Mouse (Mus musculus) adrenal gland, postnatal 4 days (tissue): ENCODE data around the gene Bdkrb1. TPM values are rescaled to one million over a fixed set of nuclear protein-coding genes. Genes with fewer than 3 reads are reported as not detected.
A peak's percentile ranks its signal among the peaks of the same experiment; 100 is the strongest.

Experiments used
- DNase-seq, 2 experiments: peaks; one replicate each; pipeline ENCODE4 v3.0.0; 2021 to 2022; ENCODE audit warnings: low spot score in 2 of 2, mixed read lengths in 2 of 2
- total RNA-seq, 2 experiments: library from RNA; stranded (reverse); gene quantifications; 2 replicates each; pipeline ENCODE4 v1.2.3; 2021

Gene Bdkrb1
- total RNA-seq, 2 experiments from 2014 or later, result not detected

DNA sequence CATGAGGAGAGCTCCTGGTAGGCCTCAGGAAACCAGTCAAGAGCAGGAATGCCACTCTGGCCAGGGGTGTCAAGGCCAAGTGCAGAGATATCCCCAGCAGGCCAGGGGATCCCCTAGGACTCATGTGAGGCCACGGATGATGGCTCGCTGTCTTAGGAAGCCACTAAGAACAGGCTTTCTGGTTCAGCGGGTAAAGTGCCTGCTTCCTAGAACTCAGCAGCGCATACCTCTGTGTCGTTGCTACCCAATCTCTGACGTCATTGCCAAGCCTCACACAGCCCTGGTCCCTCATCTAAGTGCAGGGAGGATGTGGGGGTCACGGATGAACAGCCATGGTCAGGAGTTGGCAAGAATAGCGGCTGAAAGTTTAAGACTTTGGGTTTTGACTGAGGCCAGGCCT, 5.8 kb upstream of the Bdkrb1 start:
- DNase-seq, result no peak

DNA sequence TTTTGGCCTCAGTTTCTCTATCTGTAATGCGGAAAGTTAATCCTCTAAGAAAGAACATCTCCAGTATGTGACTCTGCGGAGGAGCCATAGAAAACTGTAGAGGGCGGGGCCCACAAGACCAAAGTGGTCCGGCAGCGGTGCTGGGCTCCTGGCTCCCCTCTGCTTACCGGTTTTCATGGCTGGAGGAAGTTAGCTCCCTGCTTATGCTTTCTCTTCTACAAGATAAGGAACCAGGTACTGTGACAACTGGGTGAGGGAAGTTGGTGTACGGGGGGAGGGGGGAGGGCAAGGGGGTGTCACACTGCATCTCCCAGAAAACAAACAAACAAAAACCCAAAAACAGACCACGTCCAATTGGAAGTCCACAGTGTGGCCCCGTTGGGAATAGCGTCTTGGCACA, 4.4 kb upstream of the Bdkrb1 start:
- no peak for DNase-seq

DNA sequence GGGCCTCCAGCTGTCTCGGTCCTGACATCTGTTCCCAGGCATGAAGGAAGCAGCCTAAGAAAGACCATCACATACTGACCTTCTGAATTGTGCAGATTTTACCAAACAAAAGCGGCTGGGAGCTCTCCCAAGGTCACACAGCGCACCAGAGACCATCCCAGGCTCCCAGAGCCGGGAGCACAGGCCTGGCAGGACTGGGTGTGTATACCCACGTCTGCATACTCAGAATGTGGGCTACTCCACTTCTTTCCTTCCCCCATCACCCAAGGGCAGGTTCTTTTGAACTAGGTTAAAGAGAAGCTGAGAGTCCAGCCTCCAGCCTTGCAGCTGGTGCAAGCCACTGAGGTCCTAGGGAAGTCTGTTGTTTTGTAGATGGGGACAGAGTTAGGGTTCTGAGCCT, 3.8 kb upstream of the Bdkrb1 start:
- no peak for DNase-seq

DNA sequence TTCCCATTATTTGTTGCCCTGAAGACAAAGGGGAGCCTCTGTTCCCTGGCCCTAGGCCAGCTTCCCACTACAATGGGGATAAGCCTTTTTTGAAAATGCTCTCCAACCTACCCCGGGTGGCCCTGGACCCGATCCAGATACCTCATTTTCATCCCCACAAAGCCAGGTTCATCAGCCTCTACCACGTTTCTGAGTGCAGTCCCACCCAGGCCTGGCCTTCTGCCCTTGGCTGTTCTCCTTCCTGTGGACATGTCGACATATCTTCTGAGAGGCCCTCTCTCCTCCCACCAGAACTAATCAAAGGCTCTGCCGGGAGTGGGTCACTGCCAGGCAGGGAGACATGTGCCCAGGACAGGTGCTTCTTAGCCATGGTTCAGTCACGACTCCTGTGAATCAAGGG, 1.3 kb upstream of the Bdkrb1 start:
- DNase-seq, result no peak

DNA sequence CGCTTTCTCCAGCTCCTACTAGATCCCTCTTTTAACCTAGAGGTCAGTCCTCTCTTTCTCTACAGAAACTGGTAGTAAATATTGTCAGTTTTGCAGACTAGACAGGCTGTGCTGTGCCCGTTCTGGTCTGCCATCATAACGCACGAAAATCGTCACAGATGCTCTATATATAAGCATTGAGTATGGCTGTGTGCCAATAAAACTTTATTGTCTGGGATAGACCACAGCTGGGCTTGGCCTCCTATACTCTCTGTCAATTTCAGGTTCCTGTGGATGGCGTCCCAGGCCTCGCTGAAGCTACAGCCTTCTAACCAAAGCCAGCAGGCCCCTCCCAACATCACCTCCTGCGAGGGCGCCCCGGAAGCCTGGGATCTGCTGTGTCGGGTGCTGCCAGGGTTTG, 1.0 kb downstream of the Bdkrb1 start:
- DNase-seq, result no peak

GRCm38 (mm10) chr12:105605212-105605611, 2.3 kb downstream of the Bdkrb1 start:
- no peak for DNase-seq

DNA sequence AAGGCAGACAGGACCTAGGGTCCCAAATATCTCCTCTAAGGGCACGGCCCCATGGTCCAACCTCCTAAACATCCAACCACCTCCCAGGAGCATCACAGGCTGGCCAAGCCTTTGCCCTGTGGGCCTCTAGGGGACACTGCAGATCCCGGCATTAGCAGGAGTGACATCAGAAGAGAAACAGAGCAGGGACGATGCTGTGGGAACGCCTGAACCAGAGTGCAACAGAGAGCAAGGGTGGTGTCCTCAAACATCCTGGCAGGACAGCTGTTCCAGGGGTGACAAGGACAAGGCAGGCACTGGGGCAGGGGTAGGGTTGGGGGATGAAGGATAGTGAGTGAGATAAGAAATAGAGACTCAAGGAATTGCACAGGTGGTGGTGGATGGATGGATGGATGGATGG, 4.0 kb downstream of the Bdkrb1 start:
- DNase-seq, result no peak

DNA sequence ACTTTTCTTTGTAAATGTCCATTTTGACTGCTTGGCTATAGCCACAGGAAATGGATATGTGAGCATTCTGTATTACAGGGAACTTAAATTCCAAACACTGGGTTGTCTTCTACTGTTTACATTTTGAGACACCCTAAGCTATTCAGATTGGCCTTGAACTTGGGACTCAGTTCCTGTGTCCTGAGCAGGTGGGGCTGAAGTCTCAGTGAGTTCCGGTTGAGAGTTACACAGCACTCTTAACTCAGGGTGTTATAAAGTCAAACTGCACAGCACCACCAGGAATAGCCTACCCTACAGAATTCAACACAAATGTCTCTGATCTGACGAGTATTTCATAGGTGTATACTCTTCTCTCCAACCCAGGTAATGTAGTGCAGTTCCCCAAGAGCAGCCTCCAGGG, 8.2 kb downstream of the Bdkrb1 start:
- no peak for DNase-seq

GRCm38 (mm10) chr12:105611748-105612147, 8.9 kb downstream of the Bdkrb1 start:
- DNase-seq, result peak in 1 of 2 experiments; percentile 18

- DNase-seq, result no peak
These were observed 10.7 kb downstream of the Bdkrb1 start for GRCm38 (mm10) chr12:105613559-105613958.

GRCm38 (mm10) chr12:105622048-105622447, 19.2 kb downstream of the Bdkrb1 start:
- DNase-seq, result no peak

GRCm38 (mm10) chr12:105622981-105623539, 20.2 kb downstream of the Bdkrb1 start:
- DNase-seq, result no peak

- no peak for DNase-seq
These were observed 22.9 kb downstream of the Bdkrb1 start for GRCm38 (mm10) chr12:105625798-105626197.

DNA sequence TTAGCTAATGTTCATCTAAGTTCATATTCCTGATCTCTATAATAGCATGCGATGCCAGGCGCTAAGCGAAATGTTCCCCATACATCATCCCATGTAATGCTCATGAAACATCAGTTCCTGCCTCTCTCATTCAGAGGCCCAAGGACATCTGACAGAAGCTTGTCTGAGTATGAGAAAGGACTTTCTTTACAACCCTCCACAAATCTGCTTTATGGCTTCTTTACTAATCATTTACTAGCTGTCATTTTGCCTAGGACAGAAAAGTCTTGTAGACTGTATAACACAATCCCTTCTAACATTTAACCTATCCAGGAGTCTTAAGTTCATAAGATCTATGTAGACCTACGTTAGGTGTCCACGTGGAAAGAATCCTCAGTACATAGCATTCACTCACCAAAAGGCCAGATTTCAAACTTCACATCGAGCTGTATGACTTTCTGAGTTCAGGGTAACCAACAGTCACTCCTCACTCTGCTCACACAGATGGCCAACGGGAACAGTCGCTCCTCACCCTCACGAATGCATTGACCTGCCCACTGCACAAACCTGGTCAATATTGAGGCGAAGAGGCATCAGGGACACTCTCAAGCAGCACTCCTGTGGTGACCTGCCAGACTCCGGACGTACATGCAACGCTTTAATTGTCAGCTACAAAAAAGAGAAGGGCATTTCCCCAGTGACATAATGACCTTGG, 31.6 kb downstream of the Bdkrb1 start:
- no peak for DNase-seq

DNA sequence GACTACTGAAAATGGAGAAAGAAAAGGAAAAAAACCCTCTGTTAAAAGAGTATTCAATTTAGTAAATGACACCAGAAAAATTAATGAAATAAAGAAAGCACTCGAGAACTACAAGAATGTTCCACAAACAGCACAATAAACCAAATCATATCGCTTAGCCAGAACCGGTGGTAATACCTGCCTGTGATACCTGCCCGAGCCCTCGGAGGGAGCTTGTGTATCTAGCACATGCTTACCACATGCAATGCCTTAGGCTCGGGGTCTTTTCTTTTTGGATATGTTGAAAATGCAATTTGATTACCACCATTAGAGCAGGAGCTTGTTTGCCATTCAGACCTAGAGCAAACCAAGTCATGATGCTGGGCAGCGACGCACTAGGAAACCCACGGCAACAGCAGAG, 33.7 kb downstream of the Bdkrb1 start:
- no peak for DNase-seq

DNA sequence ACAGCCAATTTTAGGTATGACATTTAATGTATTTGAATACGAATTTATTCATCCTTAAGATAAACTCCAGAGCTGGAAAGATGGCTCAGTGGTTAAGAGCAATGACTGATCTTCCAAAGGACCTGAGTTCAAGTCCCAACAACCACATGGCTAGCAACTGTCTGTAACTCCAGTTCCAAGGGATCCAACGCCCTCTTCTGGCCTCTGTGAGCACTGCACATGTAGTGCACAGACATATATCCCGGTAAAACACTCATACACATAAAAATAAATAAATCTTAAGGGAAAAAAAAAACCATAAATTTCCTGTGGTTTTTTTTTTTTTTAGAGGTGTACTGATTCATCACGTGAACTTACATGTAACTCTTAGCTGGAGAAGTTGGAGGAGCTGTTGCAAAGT, 34.7 kb downstream of the Bdkrb1 start:
- no peak for DNase-seq

GRCm38 (mm10) chr12:105642770-105643321, 40.0 kb downstream of the Bdkrb1 start:
- DNase-seq, result no peak

Other genes with a start within 250 kb of the Bdkrb1 start
- gene D430019H16Rik, start 149.2 kb upstream of the Bdkrb1 start, total RNA-seq, result 10 to 100 TPM; 14.6 to 16.0 TPM
- gene Bdkrb2, start 39.9 kb upstream of the Bdkrb1 start, total RNA-seq, result 10 to 100 TPM in 1 of 2 experiments, 1 to 10 TPM in 1; 9.6 to 10.7 TPM
- gene Gskip, start 81.7 kb downstream of the Bdkrb1 start, total RNA-seq, result 10 to 100 TPM; 16.7 to 17.4 TPM
- gene Atg2b, start 82.1 kb downstream of the Bdkrb1 start, total RNA-seq, result 10 to 100 TPM; 27.4 to 30.5 TPM
- gene Ak7, start 102.9 kb downstream of the Bdkrb1 start, total RNA-seq, result under 1 TPM; 0.25 to 0.36 TPM
- 100 to 1,000 TPM; 188 to 210 TPM for gene Papola, start 181.6 kb downstream of the Bdkrb1 start, total RNA-seq